Mouse (Mus musculus) central nervous system, embryonic 11.5 days (tissue): ENCODE results near the gene Cnot2. TPM values are rescaled to one million over a fixed set of nuclear protein-coding genes. Genes with fewer than 3 reads are reported as not detected.

ENCODE experiments used
- polyA plus RNA-seq: library from polyadenylated mRNA; depleted of rRNA; stranded (reverse); fragments of >200 nt; gene quantifications from 2 replicates; pipeline ENCODE4 v1.2.3, GENCODE M21; 2012; rRNA removed

Cnot2 gene
- polyA plus RNA-seq = 71.7 and 117 TPM in 2 replicates

DNA sequence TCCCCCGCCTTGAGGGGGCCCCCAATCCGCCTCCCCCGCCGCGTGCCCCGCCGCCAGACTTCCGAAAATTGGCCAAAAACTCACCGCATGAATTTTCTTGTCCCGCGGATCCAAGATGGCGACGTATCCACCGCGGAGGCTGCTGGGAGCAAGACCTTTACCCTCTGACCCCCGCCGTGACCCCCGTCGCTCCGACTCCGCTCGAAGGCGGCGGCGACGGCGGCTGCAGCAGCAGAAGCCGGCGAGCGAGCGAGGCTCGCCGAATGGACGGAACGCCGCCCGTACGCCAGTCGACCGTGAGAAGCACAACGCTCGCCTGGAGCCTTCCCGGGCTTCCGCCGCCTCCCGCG lies at the start of gene Cnot2:
Cnot2 (minus strand) TSS at position 143 of the 350 bp plus-strand sequence.

GRCm38 (mm10) chr10:116473759-116474549 lies 107.4 kb downstream of the Cnot2 start, which contains the start of gene Kcnmb4:
Kcnmb4 (minus strand) TSS chr10:116473878.

Other genes starting within 250 kb of the Cnot2 start
- gene Kcnmb4, start 107.6 kb downstream of the Cnot2 start, polyA plus RNA-seq = 22.0 and 28.0 TPM in 2 replicates